Mouse (Mus musculus): ENCODE results near the gene Olfr732. TPM values are rescaled to one million over a fixed set of nuclear protein-coding genes. Genes with fewer than 3 reads are reported as not detected.

Olfr732 gene
- total RNA-seq (2021) = not detected
- long read RNA-seq, experiment 1 = 0 reads
- long read RNA-seq, experiment 2 = 0 reads

GRCm38 (mm10) chr14:50284106-50284505 lies at the start of gene Olfr732:
Gene Olfr732 (minus strand): TSS chr14:50284206.
- H3K4me3 ChIP-seq = no peak within 1 kb of the TSS
- intact Hi-C loops (cut with DNase I) = no loop called here
- H3K27ac ChIP-seq = no peak within 1 kb of the TSS
- no peak for TF ChIP-seq CTCF (IDR thresholded peaks at IDR 0.05)
- DNase-seq (ENCODE audit: extremely low spot score in 1 of 2, low spot score in 2 of 2) = no peak

- H3K27ac ChIP-seq = no peak within 1 kb of the TSS
- intact Hi-C loops (cut with DNase I) = no loop called here
Observed at GRCm38 (mm10) chr14:50326661-50327060, 42.7 kb upstream of the Olfr732 start, which contains the start of gene Olfr734. Gene Olfr734 (minus strand): TSS chr14:50326761.

DNA sequence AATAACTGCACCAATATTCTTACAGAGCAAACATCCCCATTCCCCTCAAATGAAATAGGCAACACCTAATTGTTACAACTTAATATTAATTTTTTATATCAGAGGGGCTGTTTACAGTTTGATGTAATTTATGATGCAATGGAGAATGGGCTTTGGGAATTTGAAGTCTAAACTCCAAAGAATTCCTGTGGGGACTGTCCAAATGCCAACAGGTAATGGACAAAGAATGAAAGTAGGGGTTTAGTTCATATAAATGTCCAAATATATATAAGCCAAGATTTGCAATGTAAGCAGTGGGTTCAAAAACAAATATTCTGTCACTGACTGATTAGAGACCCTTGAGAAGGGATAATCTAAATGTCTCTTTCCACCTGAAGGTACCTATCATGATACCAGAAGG lies 17.4 kb upstream of the Olfr732 start, which contains the start of gene Olfr733:
Gene Olfr733 (minus strand): TSS at position 101 of the 400 bp plus-strand sequence.
- H3K4me3 ChIP-seq = no peak within 1 kb of the TSS
- no peak for TF ChIP-seq CTCF (IDR thresholded peaks at IDR 0.05)
- no peak for DNase-seq (ENCODE audit: extremely low spot score in 1 of 2, low spot score in 2 of 2)
- no peak within 1 kb of the TSS for H3K27ac ChIP-seq
- intact Hi-C loops (cut with DNase I) = no loop called here

More at GRCm38 (mm10) chr14:50326661-50327060, 42.7 kb upstream of the Olfr732 start, which contains the start of gene Olfr734:
- no peak for TF ChIP-seq CTCF (IDR thresholded peaks at IDR 0.05)
- H3K4me3 ChIP-seq = no peak within 1 kb of the TSS
- no peak for DNase-seq (ENCODE audit: extremely low spot score in 1 of 2, low spot score in 2 of 2)

DNA sequence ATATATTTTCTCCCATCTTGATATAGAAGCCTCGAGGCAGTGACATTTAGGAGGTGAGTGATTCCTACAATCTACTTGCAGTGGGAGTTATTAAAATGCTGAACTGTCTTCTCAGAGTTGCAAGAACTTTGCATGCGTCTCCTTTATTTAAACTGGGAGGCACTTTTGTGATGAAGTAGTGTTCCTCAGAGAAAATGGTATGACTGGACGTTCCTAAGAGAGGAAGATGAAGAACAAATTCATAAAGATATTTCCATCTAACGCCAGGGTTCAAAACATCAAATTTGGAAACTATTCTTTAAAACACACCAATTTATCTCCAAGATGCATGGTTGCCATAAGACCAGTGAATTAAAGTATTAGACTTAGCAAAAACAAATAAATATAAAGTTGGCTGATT lies 42.2 kb downstream of the Olfr732 start, which contains the start of gene Olfr731:
Gene Olfr731 (minus strand): TSS at position 101 of the 400 bp plus-strand sequence.
- no peak for DNase-seq (ENCODE audit: extremely low spot score in 1 of 2, low spot score in 2 of 2)
- no peak within 1 kb of the TSS for H3K4me3 ChIP-seq
- TF ChIP-seq CTCF (IDR thresholded peaks at IDR 0.05) = no peak
- intact Hi-C loops (cut with DNase I) = no loop called here
- H3K27ac ChIP-seq = no peak within 1 kb of the TSS

Other genes with a start within 250 kb of the Olfr732 start
- gene Olfr725, start 243.8 kb downstream of the Olfr732 start, total RNA-seq (2021) = not detected
- gene Olfr726, start 193.3 kb downstream of the Olfr732 start, total RNA-seq (2021) = not detected
- not detected for gene Olfr727, start 161.0 kb downstream of the Olfr732 start, total RNA-seq (2021)
- not detected for gene Olfr728, start 141.5 kb downstream of the Olfr732 start, total RNA-seq (2021)
- not detected for gene Olfr729, start 131.3 kb downstream of the Olfr732 start, total RNA-seq (2021)
- not detected for gene Olfr730, start 96.0 kb downstream of the Olfr732 start, total RNA-seq (2021)
- gene Olfr731, start 42.3 kb downstream of the Olfr732 start, total RNA-seq (2021) = not detected
- gene Olfr733, start 17.3 kb upstream of the Olfr732 start, total RNA-seq (2021) = not detected
- not detected for gene Olfr734, start 42.6 kb upstream of the Olfr732 start, total RNA-seq (2021)
- not detected for gene Olfr735, start 64.7 kb upstream of the Olfr732 start, total RNA-seq (2021)
- gene Tlr11, start 73.7 kb upstream of the Olfr732 start, total RNA-seq (2021) = not detected
- gene Olfr736, start 97.0 kb upstream of the Olfr732 start, total RNA-seq (2021) = not detected
- not detected for gene Olfr738, start 123.4 kb upstream of the Olfr732 start, total RNA-seq (2021)
- gene Olfr739, start 134.4 kb upstream of the Olfr732 start, total RNA-seq (2021) = not detected
- gene Olfr740, start 161.3 kb upstream of the Olfr732 start, total RNA-seq (2021) = not detected
- gene Olfr741, start 188.5 kb upstream of the Olfr732 start, total RNA-seq (2021) = not detected
- gene Olfr742, start 219.4 kb upstream of the Olfr732 start, total RNA-seq (2021) = not detected
- gene Olfr743, start 237.6 kb upstream of the Olfr732 start, total RNA-seq (2021) = not detected